Mouse (Mus musculus): ENCODE measurements at regions not wholly inside any gene's neighbourhood (a gene's known extent, or its start where the extent isn't known, plus 50 kb on each side); places are given as distances from the start of the nearest gene placed in this dataset.

- no peak for TF ChIP-seq POLR2A (IDR thresholded peaks at IDR 0.05; ENCODE audit: borderline replicate concordance, extremely low read depth, insufficient read depth, insufficient read length, poor library complexity, severe bottlenecking)
- TF ChIP-seq CTCF (IDR thresholded peaks at IDR 0.05; ENCODE audit: borderline replicate concordance, extremely low read depth, insufficient read depth, insufficient read length), result no peak
Observed at GRCm38 (mm10) chr4:21616116-21616515, 69.6 kb downstream of the Prdm13 start.

GRCm38 (mm10) chr4:21614429-21614828 is 71.3 kb downstream of the Prdm13 start:
- TF ChIP-seq POLR2A (IDR thresholded peaks at IDR 0.05; ENCODE audit: borderline replicate concordance, extremely low read depth, insufficient read depth, insufficient read length, poor library complexity, severe bottlenecking) (no peak), CTCF (IDR thresholded peaks at IDR 0.05; ENCODE audit: borderline replicate concordance, extremely low read depth, insufficient read depth, insufficient read length) (no peak)
- peak; percentile 16 for DNase-seq (ENCODE audit: low read depth)

More at GRCm38 (mm10) chr4:21616116-21616515, 69.6 kb downstream of the Prdm13 start:
- DNase-seq (ENCODE audit: low read depth), result no peak

- peak; percentile 81 for DNase-seq (ENCODE audit: low read depth)
- TF ChIP-seq CTCF (IDR thresholded peaks at IDR 0.05; ENCODE audit: borderline replicate concordance, extremely low read depth, insufficient read depth, insufficient read length), result no peak
- TF ChIP-seq POLR2A (IDR thresholded peaks at IDR 0.05; ENCODE audit: borderline replicate concordance, extremely low read depth, insufficient read depth, insufficient read length, poor library complexity, severe bottlenecking), result no peak
Observed at GRCm38 (mm10) chr4:21611531-21612282, 74.1 kb downstream of the Prdm13 start.

DNA sequence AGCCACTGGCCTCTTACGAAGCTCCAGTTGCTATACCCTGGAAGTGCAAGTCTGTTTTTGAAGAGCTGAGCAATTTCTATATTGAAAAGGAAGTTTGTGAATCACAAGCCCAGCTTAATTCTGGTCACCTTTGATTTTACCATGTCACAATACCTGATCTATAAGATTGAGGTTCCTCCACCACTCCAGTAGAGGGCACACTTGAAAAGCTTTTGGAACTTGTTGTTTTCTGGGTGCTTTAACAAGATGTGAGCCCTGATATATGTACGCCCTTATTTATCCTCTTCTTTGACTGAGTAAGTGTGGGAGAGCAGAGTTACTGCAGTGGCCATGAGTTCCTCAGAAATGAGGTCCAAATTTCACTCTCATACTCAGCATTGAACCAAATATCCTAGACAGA is 87.7 kb downstream of the Prdm13 start:
- TF ChIP-seq POLR2A (IDR thresholded peaks at IDR 0.05; ENCODE audit: borderline replicate concordance, extremely low read depth, insufficient read depth, insufficient read length, poor library complexity, severe bottlenecking) (no peak), CTCF (IDR thresholded peaks at IDR 0.05; ENCODE audit: borderline replicate concordance, extremely low read depth, insufficient read depth, insufficient read length) (peak; percentile 16; the same call in 1 of the 2 replicates)
- peak; percentile 36 for DNase-seq (ENCODE audit: low read depth)

- DNase-seq (ENCODE audit: low read depth), result no peak
- no peak for TF ChIP-seq POLR2A (IDR thresholded peaks at IDR 0.05; ENCODE audit: borderline replicate concordance, extremely low read depth, insufficient read depth, insufficient read length, poor library complexity, severe bottlenecking)
- TF ChIP-seq CTCF (IDR thresholded peaks at IDR 0.05; ENCODE audit: borderline replicate concordance, extremely low read depth, insufficient read depth, insufficient read length), result no peak
Observed at GRCm38 (mm10) chr4:21547771-21548170, 138.0 kb downstream of the Prdm13 start.

DNA sequence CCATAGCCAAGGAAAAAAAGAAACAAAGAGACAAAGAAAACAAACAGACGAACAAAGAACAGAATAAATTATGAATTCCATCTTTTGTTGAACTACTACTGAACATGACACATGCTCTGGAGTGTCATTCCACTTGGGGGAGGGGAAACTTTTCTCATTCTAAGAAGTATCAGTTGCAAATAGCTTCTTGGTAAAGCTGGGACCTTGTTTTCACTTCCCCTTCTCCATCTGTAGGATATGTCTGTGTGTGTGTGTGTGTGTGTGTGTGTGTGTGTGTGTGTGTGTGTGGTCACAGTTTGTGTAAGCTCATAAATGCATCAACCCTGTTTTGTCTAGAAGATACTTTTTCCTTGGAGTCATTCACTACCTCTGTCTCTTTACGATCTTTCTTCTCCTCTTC is 146.2 kb downstream of the Prdm13 start:
- no peak for DNase-seq (ENCODE audit: low read depth)
- TF ChIP-seq POLR2A (IDR thresholded peaks at IDR 0.05; ENCODE audit: borderline replicate concordance, extremely low read depth, insufficient read depth, insufficient read length, poor library complexity, severe bottlenecking) (no peak), CTCF (IDR thresholded peaks at IDR 0.05; ENCODE audit: borderline replicate concordance, extremely low read depth, insufficient read depth, insufficient read length) (no peak)

DNA sequence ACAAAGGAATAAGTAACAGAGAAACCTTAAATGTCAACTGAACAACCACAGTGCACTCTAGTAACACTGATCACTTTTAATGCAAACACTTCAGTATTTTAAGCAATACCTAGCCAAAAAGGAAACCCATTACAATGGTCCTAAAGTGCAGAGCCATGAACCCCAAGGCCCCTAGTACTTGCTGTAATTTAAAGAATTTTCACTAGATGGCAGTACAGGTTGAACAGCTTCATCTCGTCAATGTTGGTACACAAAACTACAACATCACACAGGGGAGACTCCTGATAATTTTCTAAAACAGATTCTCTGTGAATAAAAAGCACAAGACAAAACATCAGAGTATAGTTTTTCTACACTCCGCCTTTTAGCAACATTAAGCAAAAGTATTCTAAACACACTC is 149.8 kb downstream of the Prdm13 start:
- TF ChIP-seq POLR2A (IDR thresholded peaks at IDR 0.05; ENCODE audit: borderline replicate concordance, extremely low read depth, insufficient read depth, insufficient read length, poor library complexity, severe bottlenecking) (no peak), CTCF (IDR thresholded peaks at IDR 0.05; ENCODE audit: borderline replicate concordance, extremely low read depth, insufficient read depth, insufficient read length) (peak; percentile 43; the same call in 1 of the 2 replicates)
- DNase-seq (ENCODE audit: low read depth), result peak; percentile 37

- DNase-seq (ENCODE audit: low read depth), result peak; percentile 13
- TF ChIP-seq CTCF (IDR thresholded peaks at IDR 0.05; ENCODE audit: borderline replicate concordance, extremely low read depth, insufficient read depth, insufficient read length) (no peak), POLR2A (IDR thresholded peaks at IDR 0.05; ENCODE audit: borderline replicate concordance, extremely low read depth, insufficient read depth, insufficient read length, poor library complexity, severe bottlenecking) (no peak)
Observed at GRCm38 (mm10) chr4:21532186-21532585, 153.6 kb downstream of the Prdm13 start.
